Mouse (Mus musculus): ENCODE measurements at regions not wholly inside any gene's neighbourhood (a gene's known extent, or its start where the extent isn't known, plus 50 kb on each side); places are given as distances from the start of the nearest gene placed in this dataset.

GRCm38 (mm10) chr16:83698181-83698580 is 816.7 kb upstream of the A730009L09Rik start:
- H3K27me3 ChIP-seq (replicated peaks) = no peaks in the 10 kb centered on the region
- no peak overlapping the region for H3K4me2 ChIP-seq
- no peaks in the 10 kb centered on the region for H3K4me1 ChIP-seq
- H3K9ac ChIP-seq = no peak overlapping the region
- no peak for ATAC-seq (ENCODE audit: insufficient read depth, low FRiP score, low read depth)
- H3K4me3 ChIP-seq (replicated peaks) = no peak overlapping the region
- H3K36me3 ChIP-seq = no peaks in the 10 kb centered on the region
- no peak overlapping the region for H3K27ac ChIP-seq
- no peaks in the 10 kb centered on the region for H3K9me3 ChIP-seq

DNA sequence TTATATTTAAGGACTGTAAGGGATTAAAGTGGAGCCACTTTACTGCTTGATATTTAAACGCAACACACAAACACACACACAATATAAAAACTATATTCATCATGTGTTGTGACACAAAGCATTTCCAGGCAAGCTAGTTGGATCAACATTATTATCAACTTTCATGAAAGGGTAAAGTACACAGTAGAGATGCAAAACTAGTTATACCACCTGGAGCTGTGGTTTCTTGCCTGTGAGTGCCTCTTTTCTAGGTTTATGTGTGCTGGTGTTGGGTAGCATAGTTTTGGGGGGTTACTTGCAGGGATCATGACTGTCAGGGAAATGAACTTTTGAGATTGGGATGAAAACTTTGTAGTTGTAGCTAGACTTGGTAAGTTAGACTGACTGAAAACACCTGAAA is 812.3 kb upstream of the A730009L09Rik start:
- H3K27ac ChIP-seq = no peak overlapping the region
- H3K36me3 ChIP-seq = no peaks in the 10 kb centered on the region
- no peaks in the 10 kb centered on the region for H3K4me1 ChIP-seq
- H3K27me3 ChIP-seq (replicated peaks) = no peaks in the 10 kb centered on the region
- H3K4me2 ChIP-seq = no peak overlapping the region
- 55% methylated on average over 1 of the region's 1 CpGs for WGBS
- ATAC-seq (ENCODE audit: insufficient read depth, low FRiP score, low read depth) = peak; percentile 81; the same call in 1 of the 2 replicates
- H3K4me3 ChIP-seq (replicated peaks) = no peak overlapping the region
- H3K9ac ChIP-seq = no peak overlapping the region
- H3K9me3 ChIP-seq = no peaks in the 10 kb centered on the region

All from stomach, embryonic 15.5 days (tissue).